Mouse (Mus musculus): Measurements from ENCODE around the gene Gm19426.

The Gm19426 gene

DNA sequence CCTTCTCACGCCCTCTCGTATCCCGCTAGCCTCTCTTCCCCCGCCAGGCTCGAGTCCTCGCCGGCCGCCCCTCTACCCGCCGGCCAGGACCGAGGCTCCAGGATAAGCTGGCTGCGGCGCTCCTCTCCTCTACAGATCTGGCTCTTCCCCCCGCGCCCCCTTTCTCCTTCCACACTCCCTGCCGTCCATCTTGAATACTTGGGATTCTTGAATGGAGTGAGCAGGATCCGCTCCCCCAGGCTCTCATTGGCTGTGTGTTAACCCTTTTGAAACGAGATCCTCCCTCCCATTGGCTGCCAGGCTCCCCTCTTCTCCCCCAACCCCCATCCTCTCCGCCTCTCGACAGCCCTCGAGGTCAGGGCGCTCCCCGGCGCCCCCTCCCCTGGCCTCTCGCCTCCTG, at the start of gene Gm19426:
Gene Gm19426 (minus strand): TSS at position 95 of the 400 bp plus-strand sequence.
- in situ Hi-C loops (cut with MboI; ENCODE audit: low sequenced_read_pairs), result no loop called here

DNA sequence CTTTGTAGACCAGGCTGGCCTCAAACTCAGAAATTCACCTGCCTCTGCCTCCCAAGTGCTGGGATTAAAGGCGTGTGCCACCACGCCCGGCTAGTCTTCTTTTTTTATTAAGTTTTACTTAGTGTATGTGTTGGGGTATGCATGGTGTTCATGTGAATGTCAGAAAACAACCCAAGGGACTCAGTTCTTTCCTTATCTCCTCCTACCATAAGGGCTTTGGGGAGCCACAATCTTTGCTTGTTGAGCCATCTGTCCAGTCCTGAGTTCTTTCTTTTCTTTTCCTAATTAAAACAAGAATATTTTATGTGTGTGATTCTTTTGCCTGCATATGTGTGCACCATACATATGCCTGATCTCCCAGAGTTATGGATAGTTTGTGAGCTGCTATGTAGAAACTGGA, 49.7 kb upstream of the Gm19426 start:
- in situ Hi-C loops (cut with MboI; ENCODE audit: low sequenced_read_pairs), result no loop called here

DNA sequence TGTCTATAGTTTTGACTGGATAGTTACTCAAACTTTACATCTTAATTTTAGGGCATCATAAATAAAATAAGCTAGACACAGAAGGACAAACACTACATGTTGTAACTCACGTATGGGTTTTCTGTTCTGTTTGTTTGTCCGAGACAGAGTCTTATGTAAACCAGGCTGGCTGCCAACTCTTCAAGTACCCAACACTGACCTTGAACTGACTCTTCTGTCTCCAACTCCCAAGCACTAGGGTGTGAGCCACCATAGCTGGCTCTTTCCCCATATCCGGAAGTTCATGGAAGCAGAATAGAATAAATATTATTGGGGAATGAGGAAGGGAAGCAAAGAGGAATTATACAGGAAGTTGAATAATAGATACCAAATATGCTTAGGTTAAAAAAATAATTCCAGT, 49.1 kb upstream of the Gm19426 start:
- in situ Hi-C loops (cut with MboI; ENCODE audit: low sequenced_read_pairs), result no loop called here

DNA sequence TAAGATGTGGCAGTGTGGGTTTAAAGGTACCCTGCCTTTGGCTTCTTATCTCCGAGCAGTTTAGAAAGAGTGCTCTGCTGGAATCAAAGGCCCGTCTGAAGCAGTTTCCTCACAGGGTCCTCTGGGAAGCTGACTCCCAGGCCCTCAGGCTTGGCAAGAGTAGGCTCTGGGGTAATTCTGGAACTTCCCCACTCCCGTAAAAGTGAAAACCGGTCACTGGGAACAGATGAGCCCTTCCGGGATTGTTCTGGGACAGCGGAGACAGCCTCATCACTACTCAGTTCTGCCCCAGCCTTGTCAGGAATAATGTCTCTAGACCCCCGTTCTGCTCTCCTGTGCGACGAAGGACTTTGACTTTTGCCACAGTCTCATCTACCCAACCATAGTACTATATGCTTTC, 47.0 kb upstream of the Gm19426 start:
- in situ Hi-C loops (cut with MboI; ENCODE audit: low sequenced_read_pairs), result no loop called here

DNA sequence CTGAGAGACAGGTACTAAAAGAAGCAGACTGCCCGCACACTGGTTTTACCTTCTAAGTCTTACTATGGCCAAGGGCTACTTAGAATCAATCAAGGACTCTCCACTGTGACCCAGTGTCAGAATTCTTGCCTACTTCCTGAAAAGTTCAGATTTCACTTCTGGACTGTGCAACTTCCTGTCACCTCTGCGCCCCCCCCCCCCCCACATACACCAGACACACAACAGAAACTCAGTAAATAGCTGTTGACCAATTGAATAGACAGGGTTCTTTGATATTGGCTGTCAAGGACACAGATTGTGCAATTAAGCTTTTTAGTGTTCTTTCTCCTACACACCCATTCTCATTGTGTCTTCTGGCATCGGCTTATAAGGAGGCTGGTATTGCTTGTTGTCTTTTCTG, 44.9 kb upstream of the Gm19426 start:
- in situ Hi-C loops (cut with MboI; ENCODE audit: low sequenced_read_pairs), result no loop called here

DNA sequence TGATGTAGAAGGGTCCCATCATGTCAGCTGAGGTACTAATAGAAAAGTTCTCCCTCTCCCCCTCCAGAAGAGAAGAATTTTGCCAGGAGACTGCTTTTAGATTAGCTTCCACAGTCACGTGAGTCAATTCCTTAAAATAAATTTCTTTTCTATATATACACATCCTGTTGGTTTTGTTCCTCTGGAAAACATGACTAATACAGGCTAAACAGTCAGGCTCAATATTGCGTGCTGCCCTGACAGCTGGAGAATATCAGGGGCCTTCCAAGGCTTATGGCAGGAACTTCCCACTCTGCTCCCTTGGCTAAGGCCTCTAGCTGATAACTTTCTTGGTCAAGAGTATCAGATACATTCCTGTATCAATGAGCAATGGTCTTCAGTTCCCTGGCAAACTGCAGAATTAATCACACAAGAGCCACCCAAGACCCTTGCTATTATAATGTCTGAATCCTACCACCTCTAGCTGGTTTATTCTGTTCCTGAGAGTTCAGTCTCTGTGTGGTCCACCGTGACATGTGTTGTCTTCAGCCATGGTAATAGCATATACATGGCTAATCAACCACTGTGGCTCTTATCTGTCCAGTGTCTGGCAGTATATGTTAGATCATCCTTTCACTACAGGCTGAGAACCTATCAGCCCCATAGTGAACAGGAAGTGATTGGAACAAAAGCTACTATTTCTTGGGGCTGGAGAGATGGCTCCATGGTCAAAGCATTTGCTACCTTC, 40.5 kb upstream of the Gm19426 start:
- in situ Hi-C loops (cut with MboI; ENCODE audit: low sequenced_read_pairs), result no loop called here

DNA sequence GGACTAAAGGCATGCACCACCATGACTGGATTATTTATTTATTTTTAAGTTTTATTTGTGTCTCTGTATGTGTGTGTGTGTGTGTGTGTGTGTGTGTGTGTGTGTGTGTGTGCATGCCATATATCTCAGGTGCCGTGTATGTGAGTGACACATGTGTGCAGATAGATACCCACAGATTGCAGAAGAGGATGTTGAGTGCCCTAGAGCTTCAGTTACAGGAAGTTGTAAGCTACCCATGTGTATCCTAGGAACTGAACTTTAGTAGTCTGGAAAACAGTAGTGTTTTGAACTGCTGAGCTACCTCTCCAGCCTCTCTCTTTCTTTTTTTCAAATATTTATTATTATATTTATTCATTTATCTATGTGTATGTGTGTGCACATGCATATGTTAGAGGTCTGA, 39.9 kb upstream of the Gm19426 start:
- in situ Hi-C loops (cut with MboI; ENCODE audit: low sequenced_read_pairs), result no loop called here

DNA sequence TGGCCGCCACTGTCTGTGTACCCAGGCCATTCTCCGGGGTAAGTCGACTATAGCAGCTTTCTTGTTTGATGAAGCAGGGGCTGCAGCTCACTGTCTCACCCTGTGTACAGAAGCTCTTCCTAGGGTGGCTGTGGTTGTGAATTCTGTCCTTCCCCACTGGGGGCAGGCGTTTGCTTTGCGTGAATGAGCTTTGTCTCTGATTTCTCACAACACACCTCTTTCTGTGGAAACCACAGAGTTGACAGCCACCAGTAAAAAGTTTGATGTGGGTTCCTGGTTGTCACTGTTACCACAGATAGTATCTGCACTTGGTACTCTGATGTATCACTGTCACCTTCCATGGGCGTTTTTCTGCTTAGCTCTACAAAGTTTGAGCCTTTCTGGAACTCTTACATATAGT, 35.8 kb upstream of the Gm19426 start:
- in situ Hi-C loops (cut with MboI; ENCODE audit: low sequenced_read_pairs), result no loop called here

DNA sequence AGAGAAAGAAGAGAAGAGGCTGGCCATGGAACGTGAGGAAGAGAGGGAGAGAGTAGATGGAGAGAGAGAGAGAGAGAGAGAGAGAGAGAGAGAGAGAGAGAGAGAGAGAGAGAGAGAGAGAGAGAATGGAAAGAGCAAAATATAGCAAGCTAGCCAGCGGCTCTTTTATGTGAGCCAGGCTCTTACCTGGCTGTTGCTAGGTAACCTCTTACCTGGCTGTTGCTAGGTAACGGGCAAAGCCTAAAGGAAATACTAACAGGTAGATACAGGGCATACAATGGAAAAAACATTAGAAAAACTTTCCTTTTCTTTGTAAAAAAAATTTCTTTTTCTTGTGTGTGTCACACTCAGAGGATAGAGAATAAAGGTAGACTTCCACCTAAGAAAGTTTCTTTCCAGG, 34.3 kb upstream of the Gm19426 start:
- in situ Hi-C loops (cut with MboI; ENCODE audit: low sequenced_read_pairs), result no loop called here

DNA sequence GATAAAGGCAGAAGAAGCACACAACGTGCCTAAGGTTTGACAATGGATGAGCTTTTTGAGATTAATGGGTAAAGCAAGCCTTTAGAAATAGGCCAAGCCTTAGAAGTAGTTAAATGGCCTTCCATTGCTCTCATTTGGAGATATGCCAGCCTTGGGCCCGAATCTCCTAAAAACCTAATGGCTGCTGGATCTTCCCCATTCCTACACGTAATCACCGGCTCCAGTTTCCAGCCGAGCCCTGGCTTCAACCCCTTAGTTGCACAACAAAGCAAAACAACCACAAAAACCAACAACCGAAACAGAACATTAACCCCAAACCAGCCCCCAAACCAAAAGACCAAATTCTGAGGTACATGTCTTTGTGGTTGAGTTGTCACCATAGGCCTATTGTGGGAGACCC, 32.2 kb upstream of the Gm19426 start:
- in situ Hi-C loops (cut with MboI; ENCODE audit: low sequenced_read_pairs), result no loop called here

DNA sequence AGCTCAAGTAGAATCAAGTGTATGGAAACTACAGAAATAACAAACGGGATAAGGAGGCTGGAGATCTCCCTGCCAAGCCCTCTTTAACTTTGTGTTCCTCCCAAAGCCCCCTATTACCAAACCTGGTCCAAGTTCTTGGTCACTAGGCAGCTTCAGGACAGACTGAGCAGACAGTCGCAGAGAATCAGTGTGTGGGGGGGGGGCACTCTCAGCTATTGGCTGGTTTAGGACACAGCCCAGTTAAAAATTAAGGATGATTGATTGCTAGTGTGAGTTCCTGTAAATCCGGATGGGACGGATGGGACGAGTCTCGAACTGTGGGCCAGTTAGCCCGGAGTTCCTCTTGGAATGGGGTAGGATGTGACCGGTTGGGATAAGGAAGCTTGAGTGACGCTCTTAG, 31.8 kb upstream of the Gm19426 start, which contains the start of gene Serping1:
Gene Serping1 (minus strand): TSS at position 204 of the 400 bp plus-strand sequence.
- in situ Hi-C loops (cut with MboI; ENCODE audit: low sequenced_read_pairs), result no loop called here

DNA sequence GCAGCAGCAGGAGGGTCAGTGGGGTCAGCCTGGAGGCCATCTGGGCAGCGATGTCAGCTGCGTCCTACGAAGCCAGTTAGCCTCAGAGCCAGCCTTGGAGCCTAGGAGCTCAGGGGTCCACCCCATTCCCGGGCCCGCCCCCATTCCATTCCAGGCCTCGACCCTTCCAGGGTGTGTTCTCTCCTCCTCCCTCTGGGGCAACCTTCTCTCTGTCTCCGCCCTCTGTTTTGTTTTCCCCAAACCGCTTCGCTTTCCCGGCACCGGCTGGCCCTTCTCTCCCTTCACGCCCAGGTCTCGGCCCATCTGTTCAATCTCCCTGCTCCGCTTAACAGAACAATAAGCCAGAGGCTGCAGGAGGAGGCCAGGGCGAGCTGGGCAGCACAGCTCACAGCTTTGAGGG, 31.3 kb upstream of the Gm19426 start:
- in situ Hi-C loops (cut with MboI; ENCODE audit: low sequenced_read_pairs), result no loop called here

DNA sequence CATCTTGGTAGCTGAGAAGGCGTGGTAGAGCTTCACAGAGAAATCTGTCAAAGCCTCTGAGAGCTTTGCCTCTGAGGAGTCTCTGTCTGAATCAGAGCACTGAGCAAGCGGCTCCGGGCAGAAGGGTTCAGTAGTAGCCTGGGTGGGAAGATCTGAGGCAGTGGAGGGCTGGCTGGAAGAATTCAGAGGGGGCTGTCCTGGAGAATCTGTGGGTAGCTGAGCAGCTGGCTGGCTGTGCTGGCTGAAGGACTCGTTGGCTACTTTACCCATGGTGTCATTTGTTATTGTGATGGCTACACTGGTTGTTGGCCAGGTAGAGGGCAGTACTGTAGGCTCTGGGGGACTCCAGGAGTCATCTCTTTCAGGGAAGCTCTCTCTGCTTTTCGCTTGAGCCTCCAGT, 29.7 kb upstream of the Gm19426 start:
- in situ Hi-C loops (cut with MboI; ENCODE audit: low sequenced_read_pairs), result no loop called here

DNA sequence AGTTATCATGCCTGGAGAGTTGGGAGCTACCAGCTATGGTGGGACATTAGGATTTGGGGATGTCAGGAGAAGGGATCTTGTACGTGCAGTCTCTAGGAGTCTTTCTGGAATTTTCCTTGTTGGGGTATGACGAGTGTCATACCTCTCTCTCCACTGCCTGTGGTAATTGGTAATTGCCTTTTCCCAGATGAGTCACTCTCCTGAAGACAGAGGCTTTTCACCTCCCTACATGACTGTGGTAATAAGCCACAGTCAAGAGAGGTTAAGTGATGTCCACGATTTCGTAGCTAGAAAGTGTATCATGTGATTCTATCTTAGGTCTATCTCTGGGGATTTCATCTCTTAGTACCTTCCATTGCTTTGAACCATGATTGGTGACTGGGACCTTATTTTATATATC, 29.0 kb upstream of the Gm19426 start:
- in situ Hi-C loops (cut with MboI; ENCODE audit: low sequenced_read_pairs), result no loop called here

DNA sequence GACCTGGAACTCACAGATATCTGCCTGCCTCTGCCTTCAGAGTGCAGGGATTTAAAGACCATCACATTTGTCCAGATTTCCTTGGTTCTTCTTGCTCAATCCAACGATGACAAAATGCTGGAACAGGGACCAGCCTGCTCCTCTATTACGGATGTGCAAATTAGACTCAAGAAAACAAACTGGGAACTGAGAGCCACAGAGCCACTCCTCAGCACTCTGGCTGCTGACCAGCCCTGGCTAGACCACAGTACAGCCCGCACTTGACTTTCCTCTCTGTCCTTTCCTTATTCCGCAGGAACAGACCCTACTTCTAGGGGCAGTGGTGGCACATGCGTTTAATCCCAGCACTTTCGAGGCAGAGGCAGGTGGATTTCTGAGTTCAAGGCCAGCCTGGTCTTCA, 27.0 kb upstream of the Gm19426 start:
- in situ Hi-C loops (cut with MboI; ENCODE audit: low sequenced_read_pairs), result no loop called here

DNA sequence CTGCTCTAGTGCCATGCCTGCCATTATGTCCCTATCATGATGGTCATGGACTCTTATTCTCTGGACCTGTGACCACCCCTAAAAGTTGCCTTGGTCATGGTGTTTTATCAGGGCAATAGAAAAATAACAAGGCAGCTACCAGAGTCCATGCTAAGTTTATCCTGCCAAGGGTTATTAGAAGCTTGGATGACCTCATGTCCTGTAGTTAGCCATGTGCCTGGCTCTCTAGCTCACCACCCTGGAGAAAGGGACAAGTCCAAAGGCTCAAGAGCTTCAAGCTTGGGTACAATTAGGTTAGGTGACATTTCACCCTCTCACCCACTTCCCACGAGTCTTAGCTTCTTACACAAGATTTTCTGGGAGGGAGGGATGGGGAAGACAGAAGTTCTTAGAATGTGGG, 19.4 kb upstream of the Gm19426 start:
- in situ Hi-C loops (cut with MboI; ENCODE audit: low sequenced_read_pairs), result no loop called here

DNA sequence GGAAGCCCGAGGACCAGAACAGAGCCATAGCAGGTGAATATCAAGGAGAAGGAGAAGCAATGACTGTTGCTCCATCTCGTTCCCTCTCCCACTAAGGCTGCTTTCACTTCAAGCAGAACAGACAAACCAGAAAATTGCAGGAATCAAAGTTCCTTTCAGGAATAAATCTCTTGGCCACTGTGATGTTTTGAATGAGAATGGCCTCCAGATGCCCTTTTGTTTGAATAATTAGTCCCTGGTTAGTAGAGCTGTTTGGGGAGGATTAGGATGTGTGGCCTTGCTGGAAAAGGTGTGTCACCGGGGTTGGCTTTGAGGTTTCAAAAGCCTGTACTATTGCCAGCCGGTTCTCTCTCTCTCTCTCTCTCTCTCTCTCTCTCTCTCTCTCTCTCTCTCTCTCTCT, 18.8 kb upstream of the Gm19426 start:
- in situ Hi-C loops (cut with MboI; ENCODE audit: low sequenced_read_pairs), result no loop called here

DNA sequence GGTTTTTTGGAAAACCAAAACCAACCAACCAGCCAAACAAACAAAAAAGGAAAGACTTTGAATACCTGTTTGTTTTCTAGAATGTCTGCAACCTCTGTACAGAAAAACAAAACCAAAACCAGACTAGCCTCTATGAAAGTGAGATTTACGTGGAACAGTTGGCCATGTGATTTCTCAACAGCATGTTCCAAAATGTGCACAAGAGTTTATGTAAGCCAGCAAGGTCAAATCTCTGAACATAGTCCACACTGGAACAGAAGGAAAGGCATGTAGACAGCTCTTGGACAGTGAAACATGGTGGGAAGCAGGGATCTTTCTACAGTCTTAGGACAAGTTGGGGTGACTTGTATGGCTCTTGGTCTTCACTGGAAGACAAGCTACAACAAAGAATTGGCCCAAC, 18.4 kb upstream of the Gm19426 start:
- in situ Hi-C loops (cut with MboI; ENCODE audit: low sequenced_read_pairs), result no loop called here

DNA sequence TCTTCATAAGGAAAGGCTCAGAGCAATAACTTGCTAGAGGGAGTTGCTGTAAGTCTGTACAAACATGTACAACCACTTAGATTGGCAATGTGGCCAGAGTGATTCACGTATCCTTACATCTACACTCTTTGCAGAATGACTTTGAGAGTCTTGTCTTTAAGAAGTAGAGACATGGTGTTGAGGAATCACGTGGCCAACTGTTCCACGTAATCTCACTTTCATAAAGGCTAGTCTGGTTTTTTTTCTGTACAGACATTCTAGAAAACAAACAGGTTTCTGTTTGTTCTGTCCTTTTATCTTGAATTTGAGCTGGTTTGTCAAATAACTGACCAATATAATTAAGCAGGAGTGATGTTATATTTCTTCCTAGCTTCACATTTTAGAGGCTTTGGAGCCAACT, 17.9 kb upstream of the Gm19426 start:
- in situ Hi-C loops (cut with MboI; ENCODE audit: low sequenced_read_pairs), result no loop called here

DNA sequence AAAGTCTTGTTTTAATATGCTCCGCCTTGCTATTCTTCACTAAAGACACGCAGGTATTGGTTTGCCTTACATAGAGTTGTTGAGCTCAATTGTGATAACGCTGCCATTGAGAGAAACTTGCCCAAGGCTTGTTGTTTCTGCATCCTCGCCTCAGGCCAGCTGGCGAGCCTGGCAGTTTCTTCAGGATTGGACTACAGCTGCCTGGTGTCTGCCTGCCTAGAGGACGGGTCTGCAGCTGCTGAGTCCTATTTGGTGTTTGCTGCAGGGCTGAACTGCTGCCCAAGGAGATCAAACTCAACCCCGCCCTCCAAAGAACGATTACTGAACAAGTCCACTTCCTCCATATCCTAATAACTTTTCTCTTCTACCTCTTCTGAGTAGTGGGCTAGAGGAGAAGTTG, 17.3 kb upstream of the Gm19426 start:
- in situ Hi-C loops (cut with MboI; ENCODE audit: low sequenced_read_pairs), result no loop called here

DNA sequence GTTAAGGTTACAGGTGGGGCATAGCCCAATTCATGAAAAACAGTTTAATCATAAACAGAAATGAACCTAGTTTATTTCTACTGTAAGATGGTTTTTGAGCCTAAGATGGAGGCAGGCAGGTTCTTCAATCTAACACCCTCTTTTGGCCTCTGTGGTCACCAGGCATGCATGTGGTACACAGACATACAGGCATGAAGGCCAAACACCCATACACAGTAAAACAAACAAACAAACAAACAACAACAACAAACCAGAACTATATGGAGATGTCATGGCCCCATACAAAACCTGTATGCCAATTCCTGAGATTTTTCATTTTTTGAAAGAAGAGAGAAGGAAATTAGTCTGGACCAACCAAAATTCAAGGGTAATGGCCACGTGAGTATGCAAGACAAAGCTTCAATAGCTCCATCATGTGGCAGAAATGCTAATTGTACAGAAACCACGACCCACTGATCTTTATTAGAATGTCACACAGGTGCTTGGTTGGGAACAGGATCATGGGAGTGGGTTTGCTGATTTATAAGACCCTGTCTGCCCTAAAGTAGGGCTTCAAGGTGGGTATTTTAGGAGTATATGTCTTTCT, 15.2 kb upstream of the Gm19426 start:
- in situ Hi-C loops (cut with MboI; ENCODE audit: low sequenced_read_pairs), result no loop called here

DNA sequence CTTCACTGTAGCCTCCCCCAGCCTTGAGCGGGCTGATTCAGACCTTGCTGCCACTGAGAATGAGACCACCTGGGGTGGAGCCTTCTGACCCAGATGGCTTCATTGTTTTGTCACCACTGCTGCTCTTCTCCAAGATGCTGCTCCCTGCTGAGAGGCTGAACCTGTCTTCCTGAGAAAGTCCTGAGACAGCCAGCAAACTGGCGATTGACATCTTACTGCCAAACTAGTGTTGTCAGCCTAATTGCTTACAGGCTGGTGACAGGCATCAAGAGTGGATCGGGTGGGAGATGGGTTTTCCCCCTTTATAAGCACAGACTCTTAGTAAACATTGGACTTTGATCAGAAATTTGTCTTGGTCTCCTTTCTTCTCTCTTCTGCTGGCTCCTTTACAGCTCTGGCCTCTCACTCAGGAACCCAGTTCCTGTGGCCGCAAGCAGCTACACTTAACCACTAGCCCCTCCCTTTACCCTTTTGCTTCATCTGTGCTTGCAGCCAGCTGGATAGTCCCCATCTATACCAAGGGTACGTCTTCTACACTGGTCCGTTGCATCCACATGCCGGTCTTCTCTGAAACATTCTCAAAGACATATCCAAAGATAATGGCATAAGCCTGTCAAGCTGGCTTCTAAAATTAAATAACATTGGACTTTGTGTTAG, 13.7 kb upstream of the Gm19426 start:
- in situ Hi-C loops (cut with MboI; ENCODE audit: low sequenced_read_pairs), result no loop called here

All from CH12F3 (cell line).